Mouse (Mus musculus) cerebellum, adult 2 months (tissue): ENCODE results near the gene Vsnl1.

ENCODE experiments used
- CTCF ChIP-seq: fragments of 200-500 bp; IDR thresholded peaks from 2 replicates; pipeline ENCODE4 v1.5.1; 2011; ENCODE audit warnings: low read depth, mild to moderate bottlenecking, control low read depth, low read length, moderate library complexity, borderline replicate concordance; ENCODE audit not compliant: insufficient read depth
- POLR2A ChIP-seq: fragments of 200-500 bp; IDR thresholded peaks from 2 replicates; pipeline ENCODE4 v1.6.1; 2011; ENCODE audit warnings: low read length, control low read depth, borderline replicate concordance; ENCODE audit not compliant: insufficient read depth

DNA sequence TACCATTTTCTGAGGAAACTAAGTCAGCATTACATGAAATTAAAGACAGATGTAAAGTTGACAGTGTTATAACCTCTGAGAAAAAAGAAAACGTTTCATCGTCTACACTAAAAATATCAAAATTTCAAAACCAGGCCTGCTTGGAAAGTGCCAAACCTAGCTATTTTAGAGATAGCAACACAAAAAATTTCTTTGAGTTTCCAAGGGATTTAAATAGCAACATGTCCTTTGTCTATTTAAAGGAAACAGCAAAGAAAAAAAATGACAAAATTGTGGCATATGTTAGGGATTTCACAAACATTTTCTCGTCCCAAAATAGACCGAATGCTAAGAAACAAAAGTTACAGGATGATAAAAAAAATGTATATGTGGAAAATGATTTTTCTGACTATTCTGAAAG lies 20.2 kb upstream of the Vsnl1 start:
- TF ChIP-seq POLR2A = no peak
- TF ChIP-seq CTCF = no peak
